Mouse (Mus musculus): ENCODE data around the gene Eloa. TPM values are rescaled to one million over a fixed set of nuclear protein-coding genes. Genes with fewer than 3 reads are reported as not detected.

Eloa gene
- polyA plus RNA-seq, 1 experiment from 2014 or later, result 79.3 TPM

DNA sequence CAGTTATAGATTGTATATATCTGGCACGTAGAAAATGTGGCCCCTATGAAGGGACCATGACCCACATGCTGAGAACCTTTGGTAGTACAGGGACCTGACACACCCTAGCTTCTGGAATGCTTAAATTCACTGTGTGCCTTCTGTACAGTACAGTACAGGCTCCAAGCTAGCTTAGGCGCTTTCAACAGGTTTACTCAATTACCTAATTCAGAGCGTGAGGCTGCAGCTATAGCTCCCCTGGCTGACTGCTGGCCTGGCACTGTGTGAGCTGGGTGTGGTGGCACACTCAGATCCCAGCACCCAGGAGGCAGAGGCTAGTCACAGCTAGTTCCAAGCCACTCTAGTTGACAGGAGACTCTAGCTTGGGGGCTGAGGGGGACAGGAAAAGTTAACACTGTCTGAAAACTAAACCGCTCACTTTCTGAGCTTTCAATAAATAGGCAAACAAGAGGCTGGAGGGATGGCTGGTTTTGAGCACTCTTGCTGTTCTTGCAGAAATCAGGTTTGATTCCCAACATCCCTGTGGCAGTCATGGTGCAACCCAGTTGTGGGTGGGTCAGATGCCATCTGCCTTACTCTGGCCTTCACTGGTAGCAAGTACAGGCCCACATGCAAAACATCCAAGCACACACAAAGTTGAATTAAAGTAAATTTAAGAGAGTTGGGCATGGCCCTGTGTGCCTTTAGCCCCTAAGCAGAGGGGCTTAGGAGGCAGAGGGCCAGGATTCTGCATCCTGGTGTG lies 26.9 kb upstream of the Eloa start:
- no peak overlapping the region for H3K27ac ChIP-seq
- H3K79me2 ChIP-seq (ENCODE audit: inconsistent target), result peaks cover 38% of the 10 kb centered on the region
- WGBS (ENCODE audit: missing documents), result 87% methylated on average over 4 of the region's 4 CpGs
- H3K4me3 ChIP-seq (ENCODE audit: inconsistent target), result no peak overlapping the region
- peaks cover 32% of the 10 kb centered on the region for H3K36me3 ChIP-seq (ENCODE audit: inconsistent target)

DNA sequence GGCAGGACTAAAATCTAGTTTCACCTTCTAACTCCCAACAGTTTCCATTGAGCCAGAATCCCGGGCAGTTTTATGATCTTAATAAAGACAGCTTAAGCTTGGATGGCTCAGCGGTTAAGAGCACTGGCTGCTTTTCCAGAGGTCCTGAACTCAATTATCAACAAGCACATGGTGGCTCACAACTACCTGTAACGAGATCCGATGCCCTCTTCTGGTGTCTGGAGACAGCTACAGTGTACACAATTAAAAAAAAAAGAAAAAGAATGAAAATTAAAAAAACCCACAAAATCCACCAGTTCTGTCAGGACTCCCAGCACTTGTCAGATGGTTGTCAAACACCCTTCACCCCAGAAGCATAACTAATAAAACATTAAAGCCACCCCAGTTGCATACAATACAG lies 26.1 kb upstream of the Eloa start:
- H3K79me2 ChIP-seq (ENCODE audit: inconsistent target), result peaks cover 34% of the 10 kb centered on the region
- 60% methylated on average over 4 of the region's 4 CpGs for WGBS (ENCODE audit: missing documents)
- no peak overlapping the region for H3K27ac ChIP-seq
- no peak overlapping the region for H3K4me3 ChIP-seq (ENCODE audit: inconsistent target)
- peaks cover 32% of the 10 kb centered on the region for H3K36me3 ChIP-seq (ENCODE audit: inconsistent target)

DNA sequence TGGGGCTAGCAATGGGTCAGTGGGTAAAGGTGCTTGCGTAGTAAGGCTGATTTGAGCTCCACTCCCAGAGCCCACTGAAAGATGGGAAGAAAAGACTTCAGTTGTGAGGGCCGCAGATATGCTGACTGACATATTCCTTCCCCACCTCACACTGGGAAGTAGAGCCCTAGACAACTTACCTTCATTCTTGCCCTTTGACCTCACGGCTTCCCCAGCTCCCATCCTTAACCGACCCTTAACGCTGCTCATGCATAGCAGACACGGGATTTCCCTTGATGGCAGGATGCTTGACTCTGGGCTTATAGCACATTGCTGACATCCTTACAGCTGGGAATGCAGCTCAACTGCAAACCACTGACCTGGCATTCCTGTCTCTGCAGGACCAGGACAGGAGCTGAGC lies 25.3 kb upstream of the Eloa start:
- Histone ChIP-seq H3K27ac (no peak overlapping the region), H3K36me3 (ENCODE audit: inconsistent target) (peaks cover 32% of the 10 kb centered on the region), H3K4me3 (ENCODE audit: inconsistent target) (no peak overlapping the region), H3K79me2 (ENCODE audit: inconsistent target) (peaks cover 26% of the 10 kb centered on the region)
- 91% methylated on average over 6 of the region's 6 CpGs for WGBS (ENCODE audit: missing documents)

DNA sequence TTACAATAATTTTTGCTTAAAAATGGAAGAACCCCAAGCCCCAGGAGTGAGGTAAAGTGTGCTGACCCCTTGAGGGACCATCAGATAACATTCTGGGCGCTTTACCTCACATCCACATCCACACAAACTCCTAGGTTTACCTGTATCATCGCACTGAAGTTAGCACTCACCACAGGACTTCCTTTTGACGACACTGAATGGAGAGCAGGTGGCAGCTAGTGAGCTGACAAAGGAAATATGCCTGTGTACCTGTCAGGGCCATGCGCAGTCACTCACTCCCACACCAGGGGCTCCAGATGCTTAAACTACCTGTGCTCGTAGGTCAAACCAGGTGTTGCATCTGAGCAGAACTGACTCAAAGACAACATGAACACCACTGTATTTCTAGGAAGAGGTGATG lies 23.5 kb upstream of the Eloa start:
- no peak overlapping the region for H3K27ac ChIP-seq
- H3K4me3 ChIP-seq (ENCODE audit: inconsistent target), result no peak overlapping the region
- peaks cover 14% of the 10 kb centered on the region for H3K36me3 ChIP-seq (ENCODE audit: inconsistent target)
- 85% methylated on average over 5 of the region's 5 CpGs for WGBS (ENCODE audit: missing documents)
- H3K79me2 ChIP-seq (ENCODE audit: inconsistent target), result peaks cover 8% of the 10 kb centered on the region

DNA sequence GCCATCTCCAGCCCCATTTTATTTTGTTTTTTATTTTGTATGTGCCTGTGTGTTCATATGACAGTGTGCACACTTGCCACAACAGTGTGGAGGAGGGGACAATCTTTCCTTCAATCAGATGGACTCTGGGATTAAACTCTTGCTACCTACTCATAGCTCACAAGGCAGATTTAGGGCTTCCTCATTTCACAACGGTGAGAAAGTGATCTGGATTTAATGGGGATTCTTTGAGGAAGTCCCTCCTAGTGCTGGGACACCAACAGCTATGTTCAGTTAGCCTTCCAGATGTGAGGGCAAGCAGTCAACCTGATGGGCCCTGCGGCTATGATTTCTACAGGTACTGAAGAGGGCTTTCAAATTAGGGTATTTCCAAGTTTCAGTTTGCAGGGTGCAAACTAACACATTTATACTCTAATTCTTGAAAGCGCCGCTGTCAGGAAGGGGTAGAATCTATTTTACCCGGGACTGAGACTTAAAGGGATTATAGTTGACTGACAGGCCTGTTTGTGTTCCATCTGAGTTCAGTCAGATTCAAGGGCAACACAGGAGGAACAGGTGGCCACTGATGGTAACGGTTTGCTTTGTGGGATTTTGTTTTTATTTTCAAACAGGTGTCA lies 22.3 kb upstream of the Eloa start:
- Histone ChIP-seq H3K79me2 (ENCODE audit: inconsistent target) (no peaks in the 10 kb centered on the region), H3K27ac (no peak overlapping the region)

DNA sequence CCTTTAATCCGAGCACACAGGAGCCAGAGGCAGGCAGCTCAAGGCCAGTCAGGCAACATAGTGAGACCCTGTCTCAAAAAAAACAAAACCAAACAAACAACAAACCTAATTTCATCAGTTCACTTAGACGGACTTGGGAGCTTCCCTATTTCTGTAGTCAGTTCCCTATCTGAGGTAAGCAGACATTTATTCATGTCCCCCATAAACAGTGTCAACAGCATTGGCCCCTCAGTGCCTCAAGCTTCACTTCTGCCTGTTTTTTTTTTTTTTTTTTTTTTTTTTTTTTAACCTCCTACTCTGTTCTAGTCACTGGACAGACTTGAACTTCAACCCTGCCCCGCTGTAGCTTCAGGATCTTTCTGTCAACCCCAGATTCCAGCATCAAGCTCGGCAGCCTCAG lies 13.5 kb upstream of the Eloa start:
- WGBS (ENCODE audit: missing documents), result 33% methylated on average over 4 of the region's 4 CpGs
- Histone ChIP-seq H3K79me2 (ENCODE audit: inconsistent target) (no peaks in the 10 kb centered on the region), H3K36me3 (ENCODE audit: inconsistent target) (no peaks in the 10 kb centered on the region), H3K27ac (peak overlapping the region; percentile 34), H3K4me3 (ENCODE audit: inconsistent target) (no peak overlapping the region)

More for the DNA sequence above, 22.3 kb upstream of the Eloa start:
- 68% methylated on average over 6 of the region's 6 CpGs for WGBS (ENCODE audit: missing documents)
- peaks cover 2% of the 10 kb centered on the region; the same call in 1 of the 2 replicates for H3K36me3 ChIP-seq (ENCODE audit: inconsistent target)
- no peak overlapping the region for H3K4me3 ChIP-seq (ENCODE audit: inconsistent target)

DNA sequence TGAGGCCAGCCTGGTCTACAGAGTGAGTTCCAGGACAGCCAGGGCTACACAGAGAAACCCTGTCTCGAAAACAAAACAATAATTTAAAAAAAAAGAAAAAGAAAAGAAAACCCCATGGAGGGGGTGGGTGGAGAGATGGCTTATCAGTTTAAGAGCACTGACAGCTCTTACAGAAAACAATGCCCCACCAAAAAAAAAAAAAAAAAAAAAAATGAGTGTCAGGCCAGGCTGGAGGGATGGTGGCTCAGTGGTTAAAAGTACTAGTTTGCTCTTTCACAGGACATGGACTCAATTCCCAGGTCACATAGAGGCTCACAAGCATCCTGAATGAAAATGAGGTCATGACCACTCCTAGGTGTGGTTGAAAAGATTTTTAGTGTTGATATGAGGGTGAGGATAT lies 11.7 kb upstream of the Eloa start:
- no peak overlapping the region for H3K4me3 ChIP-seq (ENCODE audit: inconsistent target)
- no peaks in the 10 kb centered on the region for H3K36me3 ChIP-seq (ENCODE audit: inconsistent target)
- WGBS (ENCODE audit: missing documents), result no CpG with 5 or more reads among the region's 1 CpGs
- no peaks in the 10 kb centered on the region for H3K79me2 ChIP-seq (ENCODE audit: inconsistent target)
- no peak overlapping the region for H3K27ac ChIP-seq

DNA sequence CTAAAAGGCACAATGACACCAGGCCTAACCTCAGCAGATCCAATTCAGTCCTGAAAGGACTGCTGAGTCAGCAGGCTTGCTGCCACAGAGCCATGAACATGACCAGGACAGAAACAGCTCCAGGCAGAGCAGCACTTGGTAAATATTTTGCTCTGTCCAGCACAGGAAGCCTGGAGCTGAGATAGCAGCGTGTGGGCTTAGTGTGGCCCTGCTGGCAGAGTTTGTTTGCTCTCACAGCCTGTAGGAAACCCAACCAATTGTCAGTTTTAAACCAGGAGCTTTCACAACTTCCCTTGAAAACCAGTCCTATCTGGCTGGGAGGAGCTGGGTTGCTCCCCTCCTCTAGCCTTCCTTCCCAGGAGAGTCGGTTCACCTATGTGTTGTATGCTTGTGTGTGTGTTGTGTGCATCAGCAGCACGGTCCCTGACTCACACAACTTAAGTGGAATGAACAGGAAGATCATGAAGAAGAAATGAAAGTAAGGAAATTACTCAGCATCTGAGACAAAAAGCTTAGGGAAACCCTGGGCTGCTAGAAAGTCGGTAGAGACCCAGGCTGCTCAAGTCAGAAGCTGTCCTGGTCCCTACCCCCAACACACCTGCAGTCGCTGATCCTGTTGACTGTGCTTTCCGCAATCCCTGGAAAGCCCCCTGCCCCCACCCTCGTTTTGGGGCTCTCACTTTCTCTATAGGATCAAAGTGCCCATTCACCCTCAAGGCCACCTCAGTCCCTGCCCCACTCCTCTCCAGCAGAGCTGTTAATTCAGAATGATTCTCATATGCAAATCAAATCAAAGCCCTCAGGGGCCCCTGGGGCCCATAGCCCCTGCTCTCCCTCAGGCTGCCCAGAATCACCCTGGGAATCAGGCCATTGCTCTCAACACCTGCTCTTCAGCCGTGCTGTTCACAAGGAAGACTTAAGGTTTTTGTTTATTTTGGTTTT lies 9.7 kb upstream of the Eloa start:
- Histone ChIP-seq H3K27ac (peak overlapping the region; percentile 87), H3K79me2 (ENCODE audit: inconsistent target) (no peaks in the 10 kb centered on the region), H3K4me3 (ENCODE audit: inconsistent target) (no peak overlapping the region; the same call in 1 of the 2 replicates), H3K36me3 (ENCODE audit: inconsistent target) (no peaks in the 10 kb centered on the region)
- 6% methylated on average over 8 of the region's 8 CpGs for WGBS (ENCODE audit: missing documents)

DNA sequence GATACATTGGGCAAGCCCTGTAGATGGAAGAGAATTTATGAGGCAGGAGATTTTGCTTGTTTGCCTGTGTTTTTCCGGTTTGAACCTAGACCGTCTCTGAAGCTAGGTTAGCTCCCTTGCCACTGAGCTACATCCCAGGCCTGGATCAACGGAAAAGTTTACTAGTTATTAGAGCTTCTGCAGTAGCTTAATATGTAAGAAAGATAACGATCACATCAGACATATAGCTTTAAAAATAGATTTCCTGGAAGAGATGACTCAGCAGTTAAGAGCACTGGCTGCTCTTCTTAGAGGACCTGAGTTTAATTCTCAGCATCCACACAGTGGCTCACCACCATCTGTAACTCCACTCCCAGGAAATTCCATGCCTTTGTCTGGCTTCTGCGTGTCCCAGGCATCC lies 7.1 kb upstream of the Eloa start:
- no peaks in the 10 kb centered on the region for H3K36me3 ChIP-seq (ENCODE audit: inconsistent target)
- no peaks in the 10 kb centered on the region for H3K79me2 ChIP-seq (ENCODE audit: inconsistent target)
- no peak overlapping the region for H3K4me3 ChIP-seq (ENCODE audit: inconsistent target)
- peak overlapping the region; percentile 87 for H3K27ac ChIP-seq
- 11% methylated on average over 5 of the region's 5 CpGs for WGBS (ENCODE audit: missing documents)

DNA sequence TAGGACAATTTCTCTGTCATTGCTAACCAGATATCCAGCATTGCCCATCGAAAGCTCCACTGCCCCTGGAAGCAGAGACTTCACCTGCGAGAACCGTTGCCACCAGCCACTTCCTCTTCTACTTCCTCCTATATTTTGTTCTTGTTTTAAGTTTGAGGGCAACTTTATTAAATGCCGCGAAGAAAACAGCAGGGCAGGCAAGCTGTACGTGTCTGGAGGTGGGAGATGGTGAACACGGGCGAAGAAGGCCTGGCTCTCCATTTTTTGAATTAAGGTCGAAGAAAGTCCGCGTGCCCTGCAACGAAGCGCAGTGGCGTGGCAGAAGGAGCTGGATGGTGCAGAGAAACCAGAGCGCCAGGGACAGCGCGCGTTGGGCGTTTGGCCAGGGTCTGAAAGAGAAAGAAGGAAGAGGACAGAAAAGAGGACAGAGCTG lies 6.6 kb upstream of the Eloa start:
- Histone ChIP-seq H3K36me3 (ENCODE audit: inconsistent target) (no peaks in the 10 kb centered on the region), H3K4me3 (ENCODE audit: inconsistent target) (no peak overlapping the region)
- WGBS (ENCODE audit: missing documents), result 6% methylated on average over 19 of the region's 19 CpGs

DNA sequence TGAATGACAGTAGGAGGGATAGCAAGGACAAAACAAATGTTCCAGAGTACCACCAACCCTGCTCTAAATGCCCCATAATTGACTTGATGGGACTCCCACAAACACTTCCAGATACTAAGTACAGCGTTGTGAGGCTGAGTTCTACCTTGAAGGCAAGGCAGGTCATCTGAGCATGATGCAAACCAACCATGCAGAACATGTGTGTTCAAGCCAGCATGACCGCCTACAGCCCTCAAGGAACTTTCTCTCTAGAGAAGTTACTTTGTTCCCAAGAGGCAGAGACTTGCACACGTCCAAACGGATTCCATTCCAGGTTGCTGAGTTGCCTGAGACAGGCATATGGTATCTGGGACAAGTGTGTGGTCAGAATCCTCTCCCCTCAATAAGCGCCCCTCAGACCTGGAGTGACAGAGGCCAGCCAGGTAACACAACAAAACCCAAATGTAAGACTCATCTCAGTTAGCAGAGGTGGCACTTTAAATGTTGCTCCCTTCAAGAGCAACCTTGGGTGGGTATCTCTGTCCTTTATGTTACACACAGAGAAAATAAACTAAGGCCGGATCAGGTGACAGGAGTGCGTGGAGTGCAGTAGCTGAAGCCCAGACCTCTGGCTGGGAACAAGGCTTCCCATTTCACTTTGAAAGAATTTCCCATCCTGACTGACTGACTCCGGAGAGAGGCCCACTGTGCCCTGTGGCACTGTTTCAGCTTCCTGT lies 6.0 kb upstream of the Eloa start:
- no peak overlapping the region for H3K4me3 ChIP-seq (ENCODE audit: inconsistent target)

More for the DNA sequence above, 6.6 kb upstream of the Eloa start:
- H3K79me2 ChIP-seq (ENCODE audit: inconsistent target), result no peaks in the 10 kb centered on the region
- peak overlapping the region; percentile 87 for H3K27ac ChIP-seq

DNA sequence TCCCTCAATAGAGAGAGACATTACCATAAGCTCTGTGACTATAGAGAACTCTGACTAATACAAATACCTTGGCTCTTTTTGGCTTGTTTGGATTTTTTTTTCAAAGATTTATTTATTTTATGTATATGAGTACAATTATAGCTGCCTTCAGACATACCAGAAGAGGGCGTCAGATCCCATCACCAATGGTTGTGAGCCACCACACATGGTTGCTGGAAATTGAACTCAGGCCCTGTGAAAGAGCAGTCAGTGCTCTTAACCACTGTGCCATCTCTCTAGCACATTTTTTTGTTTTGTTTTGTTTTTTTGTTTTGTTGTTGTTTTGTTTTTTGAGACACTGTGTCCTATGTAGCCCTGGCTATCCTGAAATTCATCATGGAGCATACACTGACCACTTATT lies 3.8 kb upstream of the Eloa start:
- 100% methylated on average over 1 of the region's 1 CpGs for WGBS (ENCODE audit: missing documents)
- Histone ChIP-seq H3K79me2 (ENCODE audit: inconsistent target) (peaks cover 8% of the 10 kb centered on the region), H3K27ac (no peak overlapping the region), H3K4me3 (ENCODE audit: inconsistent target) (no peak overlapping the region), H3K36me3 (ENCODE audit: inconsistent target) (no peaks in the 10 kb centered on the region)

More for the DNA sequence above, 6.0 kb upstream of the Eloa start:
- no peaks in the 10 kb centered on the region for H3K36me3 ChIP-seq (ENCODE audit: inconsistent target)
- no peaks in the 10 kb centered on the region for H3K79me2 ChIP-seq (ENCODE audit: inconsistent target)
- H3K27ac ChIP-seq, result peak overlapping the region; percentile 87
- 63% methylated on average over 8 of the region's 8 CpGs for WGBS (ENCODE audit: missing documents)

DNA sequence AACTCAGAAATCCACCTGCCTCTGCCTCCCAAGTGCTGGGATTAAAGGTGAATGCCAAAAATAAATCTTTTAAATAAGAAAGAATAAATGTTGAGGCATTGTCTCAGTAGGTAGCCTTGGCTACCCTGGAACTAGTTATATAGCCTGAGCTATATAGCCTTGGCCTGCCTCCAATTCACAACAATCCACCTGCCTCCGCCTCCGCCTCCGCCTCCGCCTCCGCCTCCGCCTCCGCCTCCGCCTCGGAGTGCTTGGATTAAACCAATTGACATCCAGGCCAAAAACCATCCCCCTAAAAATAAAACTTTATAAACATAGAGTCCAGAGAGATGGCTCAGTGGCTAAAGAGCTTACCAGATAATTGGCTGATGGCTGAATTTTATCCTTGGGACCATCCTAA lies 1.4 kb upstream of the Eloa start:
- Histone ChIP-seq H3K36me3 (ENCODE audit: inconsistent target) (no peaks in the 10 kb centered on the region), H3K27ac (no peak overlapping the region), H3K79me2 (ENCODE audit: inconsistent target) (peaks cover 32% of the 10 kb centered on the region), H3K4me3 (ENCODE audit: inconsistent target) (no peak overlapping the region)
- 95% methylated on average over 9 of the region's 9 CpGs for WGBS (ENCODE audit: missing documents)
